Mouse (Mus musculus): ENCODE measurements at regions not wholly inside any gene's neighbourhood (a gene's known extent, or its start where the extent isn't known, plus 50 kb on each side); places are given as distances from the start of the nearest gene placed in this dataset.

- no peak for ATAC-seq (ENCODE audit: insufficient read depth)
- 33% methylated on average over 5 of the region's 5 CpGs for WGBS (ENCODE audit: insufficient replicate concordance)
- Histone ChIP-seq H3K9ac (no peak overlapping the region), H3K9me3 (replicated peaks) (no peaks in the 10 kb centered on the region), H3K27ac (replicated peaks) (no peak overlapping the region), H3K4me1 (replicated peaks) (no peaks in the 10 kb centered on the region), H3K27me3 (no peaks in the 10 kb centered on the region), H3K4me2 (no peak overlapping the region), H3K36me3 (replicated peaks) (no peaks in the 10 kb centered on the region), H3K4me3 (replicated peaks) (no peak overlapping the region)
Measured at GRCm38 (mm10) chr7:136022781-136023448, 306.8 kb upstream of the Mki67 start.

GRCm38 (mm10) chr7:136026451-136026850, 310.3 kb upstream of the Mki67 start:
- WGBS (ENCODE audit: insufficient replicate concordance), result 70% methylated on average over 7 of the region's 7 CpGs

GRCm38 (mm10) chr7:136032026-136032425, 315.9 kb upstream of the Mki67 start:
- no peaks in the 10 kb centered on the region for H3K27me3 ChIP-seq
- no peak for ATAC-seq (ENCODE audit: insufficient read depth)

More at GRCm38 (mm10) chr7:136026451-136026850, 310.3 kb upstream of the Mki67 start:
- Histone ChIP-seq H3K27ac (replicated peaks) (no peak overlapping the region), H3K9ac (no peak overlapping the region), H3K9me3 (replicated peaks) (no peaks in the 10 kb centered on the region), H3K27me3 (no peaks in the 10 kb centered on the region), H3K4me1 (replicated peaks) (no peaks in the 10 kb centered on the region), H3K4me3 (replicated peaks) (no peak overlapping the region), H3K36me3 (replicated peaks) (no peaks in the 10 kb centered on the region), H3K4me2 (no peak overlapping the region)
- no peak for ATAC-seq (ENCODE audit: insufficient read depth)

GRCm38 (mm10) chr7:136033536-136033935, 317.4 kb upstream of the Mki67 start:
- H3K4me2 ChIP-seq, result no peak overlapping the region
- no peaks in the 10 kb centered on the region for H3K36me3 ChIP-seq (replicated peaks)
- no peak overlapping the region for H3K9ac ChIP-seq
- no peak overlapping the region for H3K4me3 ChIP-seq (replicated peaks)
- no peaks in the 10 kb centered on the region for H3K4me1 ChIP-seq (replicated peaks)
- WGBS (ENCODE audit: insufficient replicate concordance), result 62% methylated on average over 5 of the region's 5 CpGs
- no peak overlapping the region for H3K27ac ChIP-seq (replicated peaks)
- H3K9me3 ChIP-seq (replicated peaks), result no peaks in the 10 kb centered on the region
- H3K27me3 ChIP-seq, result no peaks in the 10 kb centered on the region
- ATAC-seq (ENCODE audit: insufficient read depth), result no peak

More at GRCm38 (mm10) chr7:136032026-136032425, 315.9 kb upstream of the Mki67 start:
- no peak overlapping the region for H3K9ac ChIP-seq
- H3K4me1 ChIP-seq (replicated peaks), result no peaks in the 10 kb centered on the region
- no peak overlapping the region for H3K27ac ChIP-seq (replicated peaks)
- no peak overlapping the region for H3K4me3 ChIP-seq (replicated peaks)
- H3K4me2 ChIP-seq, result no peak overlapping the region
- WGBS (ENCODE audit: insufficient replicate concordance), result 56% methylated on average over 6 of the region's 6 CpGs
- H3K36me3 ChIP-seq (replicated peaks), result no peaks in the 10 kb centered on the region
- H3K9me3 ChIP-seq (replicated peaks), result no peaks in the 10 kb centered on the region

- Histone ChIP-seq H3K4me1 (replicated peaks) (no peaks in the 10 kb centered on the region), H3K36me3 (replicated peaks) (no peaks in the 10 kb centered on the region), H3K27me3 (no peaks in the 10 kb centered on the region), H3K4me3 (replicated peaks) (no peak overlapping the region), H3K27ac (replicated peaks) (no peak overlapping the region), H3K4me2 (no peak overlapping the region), H3K9ac (no peak overlapping the region), H3K9me3 (replicated peaks) (no peaks in the 10 kb centered on the region)
- ATAC-seq (ENCODE audit: insufficient read depth), result no peak
- WGBS (ENCODE audit: insufficient replicate concordance), result 43% methylated on average over 7 of the region's 7 CpGs
Measured at GRCm38 (mm10) chr7:136035735-136036134, 319.6 kb upstream of the Mki67 start.

- no peaks in the 10 kb centered on the region for H3K36me3 ChIP-seq (replicated peaks)
- H3K4me2 ChIP-seq, result no peak overlapping the region
- H3K4me1 ChIP-seq (replicated peaks), result no peaks in the 10 kb centered on the region
- no peak for ATAC-seq (ENCODE audit: insufficient read depth)
- H3K27me3 ChIP-seq, result no peaks in the 10 kb centered on the region
- no peaks in the 10 kb centered on the region for H3K9me3 ChIP-seq (replicated peaks)
- WGBS (ENCODE audit: insufficient replicate concordance), result 57% methylated on average over 5 of the region's 5 CpGs
- H3K27ac ChIP-seq (replicated peaks), result no peak overlapping the region
- no peak overlapping the region for H3K4me3 ChIP-seq (replicated peaks)
- H3K9ac ChIP-seq, result no peak overlapping the region
Measured at GRCm38 (mm10) chr7:136038072-136038471, 321.9 kb upstream of the Mki67 start.

- no peak overlapping the region for H3K4me3 ChIP-seq (replicated peaks)
- H3K9me3 ChIP-seq (replicated peaks), result no peaks in the 10 kb centered on the region
- no peak for ATAC-seq (ENCODE audit: insufficient read depth)
- 26% methylated on average over 2 of the region's 2 CpGs for WGBS (ENCODE audit: insufficient replicate concordance)
- H3K36me3 ChIP-seq (replicated peaks), result no peaks in the 10 kb centered on the region
- no peak overlapping the region for H3K27ac ChIP-seq (replicated peaks)
- no peaks in the 10 kb centered on the region for H3K27me3 ChIP-seq
- H3K9ac ChIP-seq, result no peak overlapping the region
- no peaks in the 10 kb centered on the region for H3K4me1 ChIP-seq (replicated peaks)
- no peak overlapping the region for H3K4me2 ChIP-seq
Measured at GRCm38 (mm10) chr7:136038906-136039305, 322.7 kb upstream of the Mki67 start.

- Histone ChIP-seq H3K4me3 (replicated peaks) (no peak overlapping the region), H3K4me1 (replicated peaks) (no peaks in the 10 kb centered on the region), H3K9me3 (replicated peaks) (no peaks in the 10 kb centered on the region), H3K4me2 (no peak overlapping the region), H3K9ac (no peak overlapping the region), H3K36me3 (replicated peaks) (no peaks in the 10 kb centered on the region), H3K27ac (replicated peaks) (no peak overlapping the region), H3K27me3 (no peaks in the 10 kb centered on the region)
- ATAC-seq (ENCODE audit: insufficient read depth), result no peak
- 51% methylated on average over 4 of the region's 4 CpGs for WGBS (ENCODE audit: insufficient replicate concordance)
Measured at GRCm38 (mm10) chr7:136041921-136042320, 325.8 kb upstream of the Mki67 start.

- no peak overlapping the region for H3K9ac ChIP-seq
- H3K4me1 ChIP-seq (replicated peaks), result no peaks in the 10 kb centered on the region
- 31% methylated on average over 14 of the region's 14 CpGs for WGBS (ENCODE audit: insufficient replicate concordance)
- ATAC-seq (ENCODE audit: insufficient read depth), result no peak
- H3K27me3 ChIP-seq, result no peaks in the 10 kb centered on the region
- no peak overlapping the region for H3K27ac ChIP-seq (replicated peaks)
- H3K36me3 ChIP-seq (replicated peaks), result no peaks in the 10 kb centered on the region
- no peak overlapping the region for H3K4me2 ChIP-seq
- H3K4me3 ChIP-seq (replicated peaks), result no peak overlapping the region
- H3K9me3 ChIP-seq (replicated peaks), result no peaks in the 10 kb centered on the region
Measured at GRCm38 (mm10) chr7:136046645-136047363, 330.6 kb upstream of the Mki67 start.

GRCm38 (mm10) chr7:136047364-136047945, 331.3 kb upstream of the Mki67 start:
- Histone ChIP-seq H3K4me1 (replicated peaks) (no peaks in the 10 kb centered on the region), H3K27me3 (no peaks in the 10 kb centered on the region), H3K27ac (replicated peaks) (no peak overlapping the region), H3K4me3 (replicated peaks) (no peak overlapping the region), H3K9me3 (replicated peaks) (no peaks in the 10 kb centered on the region), H3K9ac (no peak overlapping the region), H3K36me3 (replicated peaks) (no peaks in the 10 kb centered on the region), H3K4me2 (no peak overlapping the region)
- WGBS (ENCODE audit: insufficient replicate concordance), result 49% methylated on average over 7 of the region's 7 CpGs
- no peak for ATAC-seq (ENCODE audit: insufficient read depth)

GRCm38 (mm10) chr7:136048925-136049586, 332.9 kb upstream of the Mki67 start:
- 43% methylated on average over 8 of the region's 8 CpGs for WGBS (ENCODE audit: insufficient replicate concordance)
- Histone ChIP-seq H3K27me3 (no peaks in the 10 kb centered on the region), H3K4me2 (no peak overlapping the region), H3K9me3 (replicated peaks) (no peaks in the 10 kb centered on the region), H3K36me3 (replicated peaks) (no peaks in the 10 kb centered on the region), H3K4me1 (replicated peaks) (no peaks in the 10 kb centered on the region), H3K4me3 (replicated peaks) (no peak overlapping the region), H3K27ac (replicated peaks) (no peak overlapping the region), H3K9ac (no peak overlapping the region)
- ATAC-seq (ENCODE audit: insufficient read depth), result no peak

Data from liver, embryonic 15.5 days (tissue).